26 mouse cellular contexts compared by ENCODE assay signal in the genomic region with DNA sequence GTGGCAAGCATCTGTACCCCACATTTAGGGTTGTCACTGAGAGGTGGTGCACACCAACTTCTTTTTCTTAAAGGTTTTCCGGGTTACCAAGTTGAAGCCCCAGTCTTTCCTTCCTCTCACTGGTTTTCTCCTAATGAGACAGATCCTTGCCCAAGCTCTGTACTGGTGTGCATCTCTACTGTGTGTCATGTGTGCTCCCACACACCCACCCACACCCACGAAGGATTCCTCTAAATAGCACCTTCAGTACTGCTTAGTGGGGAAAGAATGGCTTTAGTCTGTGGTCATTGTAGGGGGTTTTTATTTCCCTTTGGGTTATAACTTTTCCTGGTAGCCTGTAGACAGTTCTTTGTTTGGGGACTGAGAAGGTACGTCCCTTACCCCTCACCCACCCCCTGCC. TPM values are rescaled to one million over a fixed set of nuclear protein-coding genes. Genes with fewer than 3 reads are reported as not detected.
A peak's percentile ranks its signal among the peaks of the same experiment; 100 is the strongest.
DNase-seq lines count a peak whose midpoint lies in the region; ATAC-seq lines count a peak whose summit lies in the region.
"Had no signal": no experiment of that assay in that cellular context is flagged by ENCODE, and none has a peak within 500 bp of the region (broad histone marks: within the 10 kb centered on the region; RNA-seq: fewer than 3 reads in every experiment).

No protein-coding gene starts in this region.

- ATAC-seq in neural tube, embryonic 12.5 days (ENCODE audit: low FRiP score, low read depth): no peak
- ATAC-seq in neural tube, embryonic 15.5 days (ENCODE audit: low FRiP score): no peak
- no peak for ATAC-seq in erythroid progenitor cell, adult 5-6 weeks (replicated peaks; ENCODE audit: low FRiP score, poor library complexity, severe bottlenecking)
- ATAC-seq: forebrain, embryonic 14.5 days; forebrain, embryonic 16.5 days had no signal

- no peaks in the 10 kb centered on the region for H3K9me3 ChIP-seq in neural tube, embryonic 12.5 days
- H3K9me3 ChIP-seq in neural tube, embryonic 15.5 days (replicated peaks): no peaks in the 10 kb centered on the region
- H3K9me3 ChIP-seq: embryonic facial prominence, embryonic 10.5 days; embryonic facial prominence, embryonic 12.5 days; forebrain, embryonic 10.5 days; forebrain, embryonic 12.5 days had no signal

- no peaks in the 10 kb centered on the region for H3K36me3 ChIP-seq in neural tube, embryonic 12.5 days
- H3K36me3 ChIP-seq in neural tube, embryonic 15.5 days: no peaks in the 10 kb centered on the region
- H3K36me3 ChIP-seq: embryonic facial prominence, embryonic 10.5 days; embryonic facial prominence, embryonic 12.5 days; forebrain, embryonic 10.5 days; forebrain, embryonic 12.5 days had no signal

- no peak overlapping the region for H3K4me3 ChIP-seq in neural tube, embryonic 12.5 days
- H3K4me3 ChIP-seq in neural tube, embryonic 15.5 days (replicated peaks): no peak overlapping the region
- H3K4me3 ChIP-seq: embryonic facial prominence, embryonic 10.5 days; embryonic facial prominence, embryonic 12.5 days; forebrain, embryonic 10.5 days; forebrain, embryonic 12.5 days had no signal

- H3K9ac ChIP-seq in neural tube, embryonic 12.5 days: 0 out of 2 replicates have a peak overlapping the region, but pooled peaks have one; percentile 17
- H3K9ac ChIP-seq in neural tube, embryonic 15.5 days (replicated peaks): no peak overlapping the region
- H3K9ac ChIP-seq: embryonic facial prominence, embryonic 12.5 days; forebrain, embryonic 12.5 days had no signal

- H3K4me2 ChIP-seq in neural tube, embryonic 12.5 days (replicated peaks): no peak overlapping the region
- no peak overlapping the region for H3K4me2 ChIP-seq in neural tube, embryonic 15.5 days
- H3K4me2 ChIP-seq: embryonic facial prominence, embryonic 12.5 days; forebrain, embryonic 12.5 days had no signal

- WGBS in neural tube, embryonic 12.5 days: 50% methylated on average over 3 of the region's 3 CpGs
- WGBS in neural tube, embryonic 15.5 days: 57% methylated on average over 3 of the region's 3 CpGs

- no peaks in the 10 kb centered on the region for H3K27me3 ChIP-seq in neural tube, embryonic 12.5 days (replicated peaks)
- H3K27me3 ChIP-seq in neural tube, embryonic 15.5 days (replicated peaks): no peaks in the 10 kb centered on the region
- H3K27me3 ChIP-seq: embryonic facial prominence, embryonic 12.5 days; forebrain, embryonic 12.5 days had no signal

- H3K4me1 ChIP-seq in neural tube, embryonic 12.5 days: no peaks in the 10 kb centered on the region
- H3K4me1 ChIP-seq in neural tube, embryonic 15.5 days: no peaks in the 10 kb centered on the region
- H3K4me1 ChIP-seq: embryonic facial prominence, embryonic 12.5 days; forebrain, embryonic 10.5 days; forebrain, embryonic 12.5 days had no signal

- H3K27ac ChIP-seq in neural tube, embryonic 12.5 days: no peak overlapping the region
- no peak overlapping the region for H3K27ac ChIP-seq in neural tube, embryonic 15.5 days (replicated peaks)
- H3K27ac ChIP-seq: embryonic facial prominence, embryonic 10.5 days; embryonic facial prominence, embryonic 12.5 days; forebrain, embryonic 10.5 days; forebrain, embryonic 12.5 days had no signal

- peak; percentile 20 for DNase-seq in layer of hippocampus, adult 9-11 months
- no peak for DNase-seq in layer of hippocampus, adult 8-10 months (ENCODE audit: low spot score in 2 of 2)
- DNase-seq in right cerebral cortex, adult 2 months (ENCODE audit: low spot score in 2 of 2): peak; percentile 52 to 58
- DNase-seq in right cerebral cortex, postnatal 4 days: no peak
- DNase-seq: adrenal gland, adult 2 months; adrenal gland, postnatal 10 days; adrenal gland, postnatal 25 days; cerebellum, adult 11-12 months; cerebellum, adult 2 months; cerebellum, adult 9-10 months; cerebellum, postnatal 10 days; cerebellum, postnatal 25 days had no signal

RNA-seq across cellular contexts. Expression of gene Bpi, which starts 7.0 kb away (rescaled TPM):
- not detected for total RNA-seq in layer of hippocampus, adult 8-10 months (2022)
- polyA plus RNA-seq in neural tube, embryonic 12.5 days (2016; fragmentation: Nextera tagmentation; extraction: Ambion mirVana): not detected in 2 replicates
- polyA plus RNA-seq in neural tube, embryonic 15.5 days (2015; fragmentation: Nextera tagmentation; extraction: Ambion mirVana): not detected in 2 replicates
- not detected in 2 replicates for total RNA-seq in erythroid progenitor cell, adult 5-6 weeks (2015; ENCODE audit: low replicate concordance)
- not detected in 2 replicates for total RNA-seq in erythroid progenitor cell, adult 5-6 weeks (2017; ENCODE audit: low replicate concordance)
- total RNA-seq: adrenal gland, adult 2 months; adrenal gland, postnatal 10 days; adrenal gland, postnatal 25 days; adrenal gland, postnatal 4 days; MEL had no signal
- polyA plus RNA-seq: adrenal gland, adult 2 months; C2C12; cerebellum, adult 2 months; cortical plate, adult 2 months; embryonic facial prominence, embryonic 10.5 days; embryonic facial prominence, embryonic 12.5 days; embryonic facial prominence, embryonic 14.5 days; forebrain, embryonic 10.5 days; forebrain, embryonic 12.5 days; forebrain, embryonic 14.5 days; forebrain, embryonic 16.5 days had no signal

RNA-seq across cellular contexts. Expression of gene D630003M21Rik, which starts 35.9 kb away (rescaled TPM):
- total RNA-seq in layer of hippocampus, adult 8-10 months (2022): 1 to 10 TPM; 3.3 to 5.3 (median 4.5) TPM
- 5.0 and 5.1 TPM in 2 replicates for polyA plus RNA-seq in neural tube, embryonic 12.5 days (2016; fragmentation: Nextera tagmentation; extraction: Ambion mirVana)
- 2.4 and 2.5 TPM in 2 replicates for polyA plus RNA-seq in neural tube, embryonic 15.5 days (2015; fragmentation: Nextera tagmentation; extraction: Ambion mirVana)
- not detected in 2 replicates for total RNA-seq in erythroid progenitor cell, adult 5-6 weeks (2015; ENCODE audit: low replicate concordance)
- total RNA-seq in erythroid progenitor cell, adult 5-6 weeks (2017; ENCODE audit: low replicate concordance): not detected in 2 replicates
- total RNA-seq: MEL had no signal

RNA-seq across cellular contexts. Expression of gene Lbp, which starts 41.4 kb away (rescaled TPM):
- total RNA-seq in layer of hippocampus, adult 8-10 months (2022): 1 to 10 TPM; 2.1 to 2.9 (median 2.6) TPM
- 2.5 and 2.6 TPM in 2 replicates for polyA plus RNA-seq in neural tube, embryonic 12.5 days (2016; fragmentation: Nextera tagmentation; extraction: Ambion mirVana)
- polyA plus RNA-seq in neural tube, embryonic 15.5 days (2015; fragmentation: Nextera tagmentation; extraction: Ambion mirVana): 2.3 and 3.4 TPM in 2 replicates
- total RNA-seq in erythroid progenitor cell, adult 5-6 weeks (2015; ENCODE audit: low replicate concordance): 7.1 and 9.0 TPM in 2 replicates
- 6.4 and 40.7 TPM in 2 replicates for total RNA-seq in erythroid progenitor cell, adult 5-6 weeks (2017; ENCODE audit: low replicate concordance)
- total RNA-seq: MEL had no signal
- polyA plus RNA-seq: C2C12 had no signal

Comparison
In these comparisons a context has a peak if more than half of its experiments do, and no peak if none do; other contexts are left out.
1. DNase-seq: peak in layer of hippocampus, adult 9-11 months (single experiment) and right cerebral cortex, adult 2 months (2 of 2); none in layer of hippocampus, adult 8-10 months (0 of 2) and right cerebral cortex, postnatal 4 days (single experiment).
2. RNA of gene D630003M21Rik, which starts 35.9 kb away (total RNA-seq): 3.3 to 5.3 TPM in layer of hippocampus, adult 8-10 months; not detected in erythroid progenitor cell, adult 5-6 weeks; every median in the first group is over 4 times any median in the second.